Mouse (Mus musculus): Measurements from ENCODE around the gene Clec2d.
"Not testable (repeated sequence)": the region's sequence is repeated elsewhere in the genome, so short reads cannot be mapped to it uniquely, and the experiment has no call there.

DNA sequence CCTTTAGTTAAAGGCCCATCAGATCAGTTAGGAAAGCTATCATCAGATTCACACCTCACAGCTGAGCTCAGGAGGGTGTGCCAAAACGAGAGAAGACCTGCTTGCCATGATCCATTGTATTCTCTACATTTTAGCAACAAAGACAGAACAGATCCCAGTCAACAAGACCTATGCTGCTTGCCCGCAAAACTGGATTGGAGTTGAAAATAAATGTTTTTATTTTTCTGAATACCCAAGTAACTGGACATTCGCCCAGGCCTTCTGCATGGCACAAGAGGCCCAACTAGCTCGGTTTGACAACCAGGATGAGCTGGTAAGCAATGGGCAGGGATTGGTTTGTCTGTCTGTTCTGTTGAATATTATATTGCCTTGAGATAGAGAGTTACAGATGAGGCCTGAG, 3.6 kb downstream of the Clec2d start:
- TF ChIP-seq CTCF (IDR thresholded peaks at IDR 0.05; ENCODE audit: control insufficient read depth, insufficient read depth, insufficient replicate concordance, low read depth, low read length); POLR2A (IDR thresholded peaks at IDR 0.05; ENCODE audit: control insufficient read depth, low read depth, low read length): not testable (repeated sequence)
